Mouse (Mus musculus) embryonic facial prominence, embryonic 11.5 days (tissue): ENCODE results near the gene Riok2. TPM values are rescaled to one million over a fixed set of nuclear protein-coding genes. Genes with fewer than 3 reads are reported as not detected.
"Not testable (repeated sequence)": the region's sequence is repeated elsewhere in the genome, so short reads cannot be mapped to it uniquely, and the experiment has no call there.

Source experiments
- ATAC-seq: fragments of 200-750 bp; cut with Nextera tagmentation; replicated peaks from 2 replicates; pipeline ENCODE4 v1.8.0; 2017; ENCODE audit warnings: low read depth; ENCODE audit not compliant: insufficient number of reproducible peaks, low FRiP score, low TSS enrichment
- DNase-seq: peaks from one replicate; pipeline ENCODE4 v3.0.0-alpha.2; 2015; ENCODE audit warnings: low spot score
- H3K27ac ChIP-seq: fragments of 300-500 bp; sonication (generic); replicated peaks from 2 replicates; pipeline ENCODE4 v1.5.1; 2014; ENCODE audit warnings: mild to moderate bottlenecking, low read depth, low read length, control low read depth
- H3K27me3 ChIP-seq: fragments of 300-500 bp; sonication (generic); 2 replicates; pipeline ENCODE4 v1.6.1; 2014; ENCODE audit warnings: mild to moderate bottlenecking, low read length, moderate library complexity, mixed read lengths; ENCODE audit not compliant: control insufficient read depth, insufficient read depth
- H3K36me3 ChIP-seq: fragments of 300-500 bp; sonication (generic); replicated peaks from 2 replicates; pipeline ENCODE4 v1.6.1; 2014; ENCODE audit warnings: low read depth, mild to moderate bottlenecking, low read length, moderate library complexity, mixed read lengths; ENCODE audit not compliant: control insufficient read depth, insufficient read depth
- H3K4me1 ChIP-seq: fragments of 300-500 bp; sonication (generic); 2 replicates; pipeline ENCODE4 v1.6.1; 2014; ENCODE audit warnings: low read length, mixed read lengths; ENCODE audit not compliant: control insufficient read depth, insufficient read depth
- H3K4me2 ChIP-seq: fragments of 300-500 bp; sonication (generic); 2 replicates; pipeline ENCODE4 v1.6.1; 2014; ENCODE audit warnings: low read depth, mild to moderate bottlenecking, control low read depth, low read length, moderate library complexity
- H3K4me3 ChIP-seq: fragments of 300-500 bp; sonication (generic); 2 replicates; pipeline ENCODE4 v1.5.1; 2014; ENCODE audit warnings: low read depth, low read length, control low read depth
- H3K9ac ChIP-seq: fragments of 300-500 bp; sonication (generic); replicated peaks from 2 replicates; pipeline ENCODE4 v1.6.1; 2014; ENCODE audit warnings: mild to moderate bottlenecking, control low read depth, low read length
- H3K9me3 ChIP-seq: fragments of 300-500 bp; sonication (generic); replicated peaks from 2 replicates; pipeline ENCODE4 v1.6.1; 2016; ENCODE audit warnings: mild to moderate bottlenecking, low read length, inconsistent platforms, mixed read lengths; ENCODE audit not compliant: control insufficient read depth
- WGBS: fragments of 180-500 bp; shearing (Covaris S2); extraction: QIAGEN DNeasy Blood & Tissue Kit; methylation state at CpG from one replicate; pipeline ENCODE4 v1.1.7; 2014; 5-methylcytosine and 5-hydroxymethylcytosine counted together
- polyA plus RNA-seq: library from polyadenylated mRNA; unstranded; fragments of >200 nt; fragmentation: Nextera tagmentation; extraction: Ambion mirVana; gene quantifications from 2 replicates; pipeline ENCODE4 v1.2.1, GENCODE M21; 2014

Riok2 gene
- 39.6 and 39.9 TPM in 2 replicates for polyA plus RNA-seq

- ATAC-seq (peak; percentile 98), DNase-seq (peak; percentile 99)
- Histone ChIP-seq H3K4me2 (peak within 1 kb of the TSS; percentile 70), H3K9me3 (no peaks in the 10 kb centered on the region), H3K4me1 (no peaks in the 10 kb centered on the region), H3K4me3 (peak within 1 kb of the TSS; percentile 69), H3K36me3 (no peaks in the 10 kb centered on the region; the same call in 1 of the 2 replicates), H3K27ac (peak within 1 kb of the TSS; percentile 76), H3K27me3 (no peaks in the 10 kb centered on the region), H3K9ac (peak within 1 kb of the TSS; percentile 81)
- under 1% methylated on average over 48 of the region's 48 CpGs for WGBS
These were observed at the start of gene Riok2 for GRCm38 (mm10) chr17:17373918-17374910. Gene Riok2 (plus strand): TSS chr17:17374309.

GRCm38 (mm10) chr17:17326022-17326421 lies 48.1 kb upstream of the Riok2 start:
- ATAC-seq, DNase-seq, H3K36me3 ChIP-seq, H3K9me3 ChIP-seq, H3K4me1 ChIP-seq, H3K27ac ChIP-seq, H3K4me2 ChIP-seq, H3K4me3 ChIP-seq, H3K9ac ChIP-seq, H3K27me3 ChIP-seq: not testable (repeated sequence)
- 78% methylated on average over 1 of the region's 1 CpGs for WGBS

DNA sequence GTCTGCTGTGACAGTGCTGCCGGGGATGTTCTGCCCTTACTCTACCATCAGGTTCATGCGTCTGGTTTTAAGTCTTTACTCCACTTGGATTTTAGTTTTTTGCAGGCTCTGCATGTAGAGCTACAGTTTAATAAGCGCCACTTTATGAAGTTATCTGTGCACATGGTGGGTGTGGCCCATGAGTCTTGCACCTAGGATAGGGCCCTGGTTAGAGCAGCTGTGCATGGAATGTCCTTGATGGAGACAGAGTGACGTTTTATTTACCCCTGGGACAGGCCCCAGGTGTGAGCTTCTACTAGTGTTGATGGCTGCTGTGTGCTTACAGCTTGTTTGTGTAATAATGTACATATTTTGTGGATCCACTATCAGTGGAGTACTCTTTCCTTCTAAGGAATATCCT lies 47.5 kb upstream of the Riok2 start:
- Histone ChIP-seq H3K9me3 (no peaks in the 10 kb centered on the region), H3K4me2 (no peak overlapping the region), H3K9ac (no peak overlapping the region), H3K4me3 (no peak overlapping the region), H3K36me3 (no peaks in the 10 kb centered on the region), H3K4me1 (no peaks in the 10 kb centered on the region), H3K27me3 (no peaks in the 10 kb centered on the region), H3K27ac (no peak overlapping the region)
- ATAC-seq (no peak), DNase-seq (no peak)
- 87% methylated on average over 4 of the region's 4 CpGs for WGBS

- DNase-seq (peak; percentile 0), ATAC-seq (peak; percentile 59; the same call in 1 of the 2 replicates)
- not testable (repeated sequence) for H3K9me3 ChIP-seq, H3K36me3 ChIP-seq, H3K27ac ChIP-seq, H3K9ac ChIP-seq, H3K27me3 ChIP-seq, H3K4me1 ChIP-seq
- Histone ChIP-seq H3K4me3 (peak overlapping the region; percentile 22), H3K4me2 (peak overlapping the region; percentile 39)
- 3% methylated on average over 31 of the region's 40 CpGs for WGBS
These were observed 28.5 kb upstream of the Riok2 start for GRCm38 (mm10) chr17:17345374-17346183.

GRCm38 (mm10) chr17:17346281-17346680 lies 27.8 kb upstream of the Riok2 start:
- H3K36me3 ChIP-seq, H3K9ac ChIP-seq, H3K9me3 ChIP-seq, ATAC-seq, DNase-seq, H3K27ac ChIP-seq, H3K27me3 ChIP-seq, H3K4me1 ChIP-seq: not testable (repeated sequence)
- peak overlapping the region; percentile 22; the same call in 1 of the 2 replicates for H3K4me3 ChIP-seq
- peak overlapping the region; percentile 39; the same call in 1 of the 2 replicates for H3K4me2 ChIP-seq
- WGBS = 37% methylated on average over 4 of the region's 4 CpGs

GRCm38 (mm10) chr17:17373550-17373917 lies 575 bp upstream of the Riok2 start:
- H3K36me3 ChIP-seq = no peaks in the 10 kb centered on the region; the same call in 1 of the 2 replicates
- no peaks in the 10 kb centered on the region for H3K9me3 ChIP-seq
- no peaks in the 10 kb centered on the region for H3K4me1 ChIP-seq
- peak; percentile 18; the same call in 1 of the 2 replicates for ATAC-seq
- H3K9ac ChIP-seq = peak overlapping the region; percentile 77
- peak overlapping the region; percentile 70 for H3K4me2 ChIP-seq
- H3K4me3 ChIP-seq = peak overlapping the region; percentile 69
- no peak for DNase-seq
- H3K27me3 ChIP-seq = no peaks in the 10 kb centered on the region
- 6% methylated on average over 6 of the region's 6 CpGs for WGBS
- peak overlapping the region; percentile 76 for H3K27ac ChIP-seq

DNA sequence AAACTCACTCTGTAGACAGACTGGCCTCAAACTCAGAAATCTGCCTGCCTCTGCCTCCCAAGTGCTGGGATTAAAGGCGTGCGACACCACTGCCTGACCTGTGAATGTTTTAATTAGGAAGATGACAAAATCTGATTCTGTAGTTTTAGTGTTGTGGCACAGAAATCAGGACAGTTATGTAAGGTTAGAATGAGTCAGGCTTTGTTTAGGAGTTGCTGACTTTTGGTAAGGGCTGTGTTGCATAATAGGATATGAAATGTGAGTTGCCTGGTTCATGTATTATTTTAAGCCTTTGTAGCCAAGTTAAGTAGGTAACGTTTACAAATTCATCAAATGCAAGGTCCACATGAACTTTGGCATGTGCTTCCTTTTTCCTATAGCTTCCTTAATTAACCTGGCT lies 1.5 kb downstream of the Riok2 start:
- no peaks in the 10 kb centered on the region for H3K9me3 ChIP-seq
- no peak overlapping the region for H3K27ac ChIP-seq
- DNase-seq (no peak), ATAC-seq (no peak)
- no peaks in the 10 kb centered on the region for H3K4me1 ChIP-seq
- H3K4me3 ChIP-seq = peak overlapping the region; percentile 69; the same call in 1 of the 2 replicates
- 86% methylated on average over 3 of the region's 3 CpGs for WGBS
- no peaks in the 10 kb centered on the region for H3K27me3 ChIP-seq
- H3K4me2 ChIP-seq = peak overlapping the region; percentile 39; the same call in 1 of the 2 replicates
- H3K36me3 ChIP-seq = no peaks in the 10 kb centered on the region; the same call in 1 of the 2 replicates
- no peak overlapping the region for H3K9ac ChIP-seq
